Mouse (Mus musculus) MEL (cell line): ENCODE results near the gene A2m. TPM values are rescaled to one million over a fixed set of nuclear protein-coding genes. Genes with fewer than 3 reads are reported as not detected.

Source experiments
- DNase-seq: peaks from one replicate; pipeline ENCODE4 v3.0.0; 2011; ENCODE audit warnings: low read depth, low spot score
- H3K27ac ChIP-seq: 2 replicates; pipeline ENCODE4 v1.5.1; 2012; ENCODE audit warnings: low read depth, mild to moderate bottlenecking, control low read depth, low read length, moderate library complexity; ENCODE audit not compliant: control insufficient read depth
- H3K27me3 ChIP-seq, 2 experiments: fragments of 150-350 bp in 1 of 2; sonication (generic) in 1 of 2; 2 replicates each; pipeline ENCODE4 v1.6.1; 2012; ENCODE audit warnings: low read length in 2 of 2, mild to moderate bottlenecking in 2 of 2, improper control_type of control experiment in 1 of 2, moderate library complexity in 1 of 2; ENCODE audit not compliant: insufficient read depth in 2 of 2, control insufficient read depth in 1 of 2
- H3K36me3 ChIP-seq, 2 experiments: 2 replicates each; pipeline ENCODE4 v1.6.1; 2012 to 2014; ENCODE audit warnings: low read length in 2 of 2, improper control_type of control experiment in 1 of 2, inconsistent platforms in 1 of 2, mild to moderate bottlenecking in 1 of 2; ENCODE audit not compliant: insufficient read depth in 2 of 2, control insufficient read depth in 1 of 2
- H3K4me1 ChIP-seq, 2 experiments: fragments of 150-350 bp in 1 of 2; sonication (generic) in 1 of 2; 2 replicates each; pipeline ENCODE4 v1.6.1; 2012; ENCODE audit warnings: low read length in 2 of 2, improper control_type of control experiment in 1 of 2, mild to moderate bottlenecking in 1 of 2; ENCODE audit not compliant: insufficient read depth in 2 of 2, control insufficient read depth in 1 of 2
- H3K4me3 ChIP-seq, 2 experiments: fragments of 150-350 bp in 1 of 2; sonication (generic) in 1 of 2; 2 replicates each; pipeline ENCODE4 v1.5.1; 2012; ENCODE audit warnings: low read depth in 2 of 2, low read length in 2 of 2, mild to moderate bottlenecking in 2 of 2, moderate library complexity in 2 of 2, control low read depth in 1 of 2, improper control_type of control experiment in 1 of 2; ENCODE audit not compliant: control insufficient read depth in 1 of 2, insufficient read depth in 1 of 2
- H3K79me2 ChIP-seq: 2 replicates; pipeline ENCODE4 v1.6.1; 2012; ENCODE audit warnings: mild to moderate bottlenecking, low read length, moderate library complexity; ENCODE audit not compliant: control insufficient read depth, poor library complexity, insufficient read depth
- H3K9ac ChIP-seq: 2 replicates; pipeline ENCODE4 v1.6.1; 2012; ENCODE audit warnings: low read depth, mild to moderate bottlenecking, control low read depth, low read length, moderate library complexity; ENCODE audit not compliant: control insufficient read depth, poor library complexity, severe bottlenecking
- H3K9me3 ChIP-seq: fragments of 150-350 bp; sonication (generic); replicated peaks from 2 replicates; pipeline ENCODE4 v1.6.1; 2012; ENCODE audit warnings: mild to moderate bottlenecking, low read length, improper control_type of control experiment, moderate library complexity; ENCODE audit not compliant: insufficient read depth
- BHLHE40 ChIP-seq: IDR thresholded peaks from 2 replicates; pipeline ENCODE4 v1.6.1; 2012; ENCODE audit warnings: low read depth, mild to moderate bottlenecking, inconsistent platforms, low read length, improper control_type of control experiment, borderline replicate concordance
- CHD2 ChIP-seq: IDR thresholded peaks from 2 replicates; pipeline ENCODE4 v1.6.1; 2011; ENCODE audit warnings: low read length, improper control_type of control experiment
- EP300 ChIP-seq, 2 experiments: IDR thresholded peaks; 2 replicates each; pipeline ENCODE4 v1.6.1; 2011; ENCODE audit warnings: improper control_type of control experiment in 2 of 2, low read length in 2 of 2, low read depth in 1 of 2, mild to moderate bottlenecking in 1 of 2
- ETS1 ChIP-seq: IDR thresholded peaks from 2 replicates; pipeline ENCODE4 v1.6.1; 2012; ENCODE audit warnings: low read depth, mild to moderate bottlenecking, inconsistent platforms, low read length, improper control_type of control experiment, moderate library complexity
- GATA1 ChIP-seq: IDR thresholded peaks from 2 replicates; pipeline ENCODE4 v1.6.1; 2011; ENCODE audit warnings: low read depth, low read length, improper control_type of control experiment
- JUND ChIP-seq: IDR thresholded peaks from 2 replicates; pipeline ENCODE4 v1.6.1; 2011; ENCODE audit warnings: low read depth, mild to moderate bottlenecking, improper control_type of control experiment, low read length
- MYB ChIP-seq: IDR thresholded peaks from 2 replicates; pipeline ENCODE4 v1.6.1; 2011; ENCODE audit warnings: mild to moderate bottlenecking, low read depth, low read length, improper control_type of control experiment
- NELFE ChIP-seq: IDR thresholded peaks from 2 replicates; pipeline ENCODE4 v1.6.1; 2011; ENCODE audit warnings: low read depth, low read length, improper control_type of control experiment
- UBTF ChIP-seq: IDR thresholded peaks from 2 replicates; pipeline ENCODE4 v1.6.1; 2012; ENCODE audit warnings: low read depth, mild to moderate bottlenecking, inconsistent platforms, low read length, improper control_type of control experiment, moderate library complexity, borderline replicate concordance; ENCODE audit not compliant: insufficient read depth
- polyA plus RNA-seq, 2 experiments: library from polyadenylated mRNA; stranded (reverse) in 1 of 2; unstranded in 1 of 2; fragments of >175 nt in 1 of 2; fragments of >200 nt in 1 of 2; gene quantifications; 2 replicates each; pipeline versions ENCODE4 v1.2.1 to v1.2.4; 2012; ENCODE audit warnings: low replicate concordance in 2 of 2, low read depth in 1 of 2; ENCODE audit not compliant: insufficient read length in 2 of 2, insufficient read depth in 1 of 2, missing spikeins in 1 of 2
- total RNA-seq: library from RNA; depleted of rRNA; stranded (reverse); fragments of 300-350 nt; gene quantifications from 2 replicates; pipeline ENCODE4 v1.2.3, GENCODE M21; 2012

Gene A2m
- total and polyA plus RNA-seq, 3 experiments: not detected

DNA sequence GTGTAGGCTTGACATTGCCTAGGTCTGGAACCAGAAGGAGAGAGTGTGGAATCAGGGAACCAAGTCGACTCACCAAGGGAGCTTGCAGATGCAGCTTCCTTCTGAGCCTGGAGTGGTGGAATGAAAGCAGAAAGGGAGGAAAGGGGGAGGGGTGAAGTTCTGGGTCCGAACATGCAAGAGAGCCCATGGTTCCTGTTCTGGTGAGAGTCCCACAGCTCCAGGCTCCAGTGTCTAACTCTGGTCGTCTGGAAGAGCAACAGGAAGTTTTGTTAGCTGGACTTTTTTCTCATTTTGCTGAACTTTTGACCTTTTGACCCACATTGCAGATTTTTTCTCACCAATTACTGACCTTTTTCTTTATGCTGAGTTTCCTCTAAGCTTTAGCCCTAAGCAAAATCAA lies 17.7 kb upstream of the A2m start:
- Histone ChIP-seq H3K79me2 (no peaks in the 10 kb centered on the region), H3K27ac (no peak overlapping the region), H3K9me3 (no peaks in the 10 kb centered on the region), H3K36me3 (no peaks in the 10 kb centered on the region), H3K4me3 (no peak overlapping the region), H3K27me3 (no peaks in the 10 kb centered on the region), H3K9ac (no peak overlapping the region), H3K4me1 (no peaks in the 10 kb centered on the region)
- no peak for DNase-seq
- no peak for TF ChIP-seq MYB
- no peak for TF ChIP-seq NELFE
- TF ChIP-seq JUND: no peak

DNA sequence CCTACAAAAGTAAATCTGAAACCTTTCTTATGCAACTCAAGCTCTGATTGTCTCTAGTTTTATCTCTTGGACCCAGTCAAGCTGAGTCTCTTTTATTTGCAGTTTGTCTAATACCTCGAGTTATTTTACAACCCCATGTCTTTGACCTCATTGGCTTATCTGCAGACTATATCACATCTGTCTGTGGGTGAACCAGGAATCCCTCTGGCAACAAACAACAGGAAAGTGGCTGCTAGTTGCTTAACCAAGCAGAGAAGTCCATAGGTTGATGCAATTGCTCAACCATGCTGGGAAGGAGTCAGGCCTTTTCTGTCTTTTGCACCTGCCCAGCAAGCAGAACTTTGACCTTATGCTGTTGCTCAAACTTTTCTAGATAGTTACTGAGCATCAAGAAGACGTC lies 12.7 kb upstream of the A2m start:
- no peak for DNase-seq
- Histone ChIP-seq H3K9ac (no peak overlapping the region), H3K27me3 (no peaks in the 10 kb centered on the region), H3K4me1 (no peaks in the 10 kb centered on the region), H3K27ac (no peak overlapping the region), H3K4me3 (no peak overlapping the region), H3K9me3 (no peaks in the 10 kb centered on the region), H3K79me2 (no peaks in the 10 kb centered on the region), H3K36me3 (no peaks in the 10 kb centered on the region)
- TF ChIP-seq BHLHE40: no peak

DNA sequence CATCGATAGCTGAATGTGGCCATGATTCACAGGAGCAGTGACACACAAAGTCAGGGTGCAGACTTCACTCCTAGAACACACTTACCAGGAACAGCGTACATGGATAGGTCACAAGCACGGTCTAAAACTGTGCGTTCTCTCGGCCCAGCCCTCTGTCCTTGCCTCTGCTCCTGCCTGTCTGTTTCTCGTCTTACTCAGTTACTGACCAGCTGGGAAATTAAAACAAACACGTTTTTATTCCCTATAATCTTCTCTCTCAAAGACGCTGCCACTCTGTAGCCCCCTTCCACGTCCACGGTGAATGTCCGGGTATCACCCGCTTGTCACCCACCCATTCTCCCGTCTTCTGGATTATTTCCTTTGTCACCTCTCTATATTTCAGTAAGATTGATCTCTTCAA lies 656 bp upstream of the A2m start:
- no peaks in the 10 kb centered on the region for H3K4me1 ChIP-seq
- no peak for TF ChIP-seq ETS1
- H3K36me3 ChIP-seq: no peaks in the 10 kb centered on the region

DNA sequence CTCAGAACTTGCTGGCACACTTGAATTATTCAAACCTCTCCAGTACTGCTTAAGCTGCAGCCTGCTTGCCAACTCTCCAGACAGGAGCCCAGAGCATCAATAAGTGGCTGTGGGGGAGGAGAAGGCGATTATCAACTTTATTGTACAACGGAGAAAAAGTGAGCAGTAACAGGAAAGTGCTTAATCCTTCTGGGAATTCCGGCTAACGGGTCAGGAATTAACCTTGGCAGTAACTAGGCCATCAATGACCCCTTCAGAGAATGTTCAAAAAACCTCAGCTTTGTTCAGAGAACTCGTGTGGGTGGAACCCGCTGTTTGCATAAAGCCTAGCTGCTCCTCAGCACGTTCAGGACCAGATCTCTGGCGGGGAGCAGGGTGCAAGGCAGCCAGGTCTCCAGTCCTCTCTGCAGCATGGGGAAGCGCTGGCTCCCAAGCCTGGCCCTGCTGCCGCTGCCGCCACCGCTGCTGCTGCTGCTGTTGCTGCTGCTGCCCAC lies 749 bp downstream of the A2m start:
- H3K9me3 ChIP-seq: no peaks in the 10 kb centered on the region
- no peaks in the 10 kb centered on the region for H3K27me3 ChIP-seq
- no peak overlapping the region for H3K27ac ChIP-seq
- no peak for DNase-seq
- H3K79me2 ChIP-seq: no peaks in the 10 kb centered on the region
- H3K36me3 ChIP-seq: no peaks in the 10 kb centered on the region
- H3K4me1 ChIP-seq: no peaks in the 10 kb centered on the region
- TF ChIP-seq GATA1 (no peak), CHD2 (no peak), UBTF (no peak), EP300 (IDR thresholded peaks at IDR 0.05; ENCODE audit: low read depth in 1 of 2, low read length in 2 of 2) (no peak), BHLHE40 (no peak)
- H3K9ac ChIP-seq: no peak overlapping the region
- H3K4me3 ChIP-seq: no peak overlapping the region

More for the DNA sequence above, 656 bp upstream of the A2m start:
- Histone ChIP-seq H3K9ac (no peak overlapping the region), H3K9me3 (no peaks in the 10 kb centered on the region), H3K27me3 (no peaks in the 10 kb centered on the region), H3K79me2 (no peaks in the 10 kb centered on the region), H3K27ac (no peak overlapping the region), H3K4me3 (no peak overlapping the region)
- DNase-seq: no peak
